Mouse (Mus musculus) brain, embryonic 14.5 days (tissue): Measurements from ENCODE around the gene Drg1.

ENCODE experiments used
- CTCF ChIP-seq: fragments of 200-500 bp; IDR thresholded peaks from 2 replicates; pipeline ENCODE4 v1.5.1; 2012; ENCODE audit warnings: inconsistent platforms, mild to moderate bottlenecking, moderate library complexity, borderline replicate concordance; ENCODE audit not compliant: insufficient read depth, insufficient read length; ENCODE audit errors: extremely low read depth
- POLR2A ChIP-seq: fragments of 200-500 bp; IDR thresholded peaks from 2 replicates; pipeline ENCODE4 v1.6.1; 2012; ENCODE audit warnings: mild to moderate bottlenecking, inconsistent platforms, borderline replicate concordance; ENCODE audit not compliant: poor library complexity, insufficient read depth, insufficient read length, severe bottlenecking; ENCODE audit errors: extremely low read depth

GRCm38 (mm10) chr11:3296056-3296455 lies 29.8 kb upstream of the Drg1 start:
- TF ChIP-seq POLR2A = no peak
- TF ChIP-seq CTCF = no peak
